Mouse (Mus musculus): Measurements from ENCODE around the gene Mccc1.

Mccc1 gene

DNA sequence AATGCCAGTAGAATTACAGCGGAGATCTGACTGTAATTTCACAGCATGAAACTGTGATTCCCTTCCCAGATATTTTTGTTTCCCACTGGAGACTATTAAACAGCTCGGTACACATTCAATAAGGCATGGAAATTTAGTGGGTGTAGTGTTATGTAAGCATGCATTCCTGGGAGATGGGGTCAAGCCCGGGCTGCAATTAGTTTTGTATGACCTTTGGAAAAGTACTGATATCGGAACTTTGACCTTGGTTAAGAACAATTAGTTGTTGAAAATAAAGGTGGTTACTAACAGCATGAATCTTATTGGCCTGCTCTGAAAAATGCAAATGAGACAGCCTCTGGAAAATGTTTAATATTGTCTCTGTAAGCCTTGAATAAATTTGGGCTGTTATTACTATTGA is 30.0 kb downstream of the Mccc1 start:
- in situ Hi-C loops (cut with MboI; ENCODE audit: low pct_unique_long_range_greater_than_20kb in 1 of 2, low sequenced_read_pairs in 2 of 2, unreplicated experiment in 1 of 2) = loop anchor here (10.0 to 25.0 kb wide), 3 partner anchors 164 to 283 kb away; no protein-coding TSS in a partner anchor

DNA sequence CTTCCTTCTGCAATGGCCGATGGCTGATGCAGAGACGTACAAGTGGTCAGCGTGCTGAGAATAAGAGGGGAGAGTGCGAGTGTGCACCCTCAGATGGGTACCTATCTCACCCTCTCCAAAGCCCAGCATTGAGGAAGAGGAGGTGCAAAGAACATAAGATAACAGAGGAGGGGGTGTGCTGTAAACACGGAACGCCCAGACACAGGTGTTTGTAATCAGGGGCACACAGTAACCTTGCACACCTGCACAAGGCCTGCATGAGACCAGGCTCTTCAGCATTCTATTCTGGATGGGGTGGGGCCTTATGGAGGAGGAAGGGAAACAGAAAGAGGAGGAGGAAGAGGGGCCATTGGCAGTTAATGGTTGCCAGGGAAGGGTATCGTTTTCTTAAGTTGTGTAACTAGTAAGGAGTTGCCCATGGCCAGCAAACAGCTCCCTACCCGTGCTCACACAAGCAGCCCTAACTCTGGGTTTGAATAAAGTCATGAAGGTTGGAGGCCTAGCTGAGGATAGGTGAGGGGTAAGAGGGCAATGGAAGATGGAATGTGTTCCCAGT is 33.0 kb downstream of the Mccc1 start:
- in situ Hi-C loops (cut with MboI; ENCODE audit: low pct_unique_long_range_greater_than_20kb in 1 of 2, low sequenced_read_pairs in 2 of 2, unreplicated experiment in 1 of 2) = loop anchor here (10.0 to 25.0 kb wide), 2 partner anchors 273 to 280 kb away; no protein-coding TSS in a partner anchor

DNA sequence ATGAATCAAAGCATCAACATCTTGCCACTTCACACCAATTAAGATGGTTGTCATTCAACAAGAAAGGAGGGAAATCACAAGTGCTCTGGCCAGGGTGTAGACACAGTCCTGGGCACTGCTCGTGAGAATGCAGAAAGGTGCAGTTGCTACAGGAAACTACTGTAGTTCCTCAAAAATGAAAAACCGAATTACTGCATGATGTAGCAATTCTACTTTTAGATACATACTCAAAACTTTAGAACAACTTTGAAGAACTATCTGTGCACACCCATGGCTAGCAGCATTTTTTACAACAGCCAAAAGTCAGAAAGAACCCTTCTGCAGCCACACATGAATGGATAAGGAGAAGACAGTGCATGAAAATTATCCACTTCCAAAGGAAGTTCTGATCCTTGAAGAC is 34.0 kb downstream of the Mccc1 start:
- in situ Hi-C loops (cut with MboI; ENCODE audit: low pct_unique_long_range_greater_than_20kb in 1 of 2, low sequenced_read_pairs in 2 of 2, unreplicated experiment in 1 of 2) = loop anchor here (10.0 to 25.0 kb wide), 2 partner anchors 272 to 279 kb away; no protein-coding TSS in a partner anchor

DNA sequence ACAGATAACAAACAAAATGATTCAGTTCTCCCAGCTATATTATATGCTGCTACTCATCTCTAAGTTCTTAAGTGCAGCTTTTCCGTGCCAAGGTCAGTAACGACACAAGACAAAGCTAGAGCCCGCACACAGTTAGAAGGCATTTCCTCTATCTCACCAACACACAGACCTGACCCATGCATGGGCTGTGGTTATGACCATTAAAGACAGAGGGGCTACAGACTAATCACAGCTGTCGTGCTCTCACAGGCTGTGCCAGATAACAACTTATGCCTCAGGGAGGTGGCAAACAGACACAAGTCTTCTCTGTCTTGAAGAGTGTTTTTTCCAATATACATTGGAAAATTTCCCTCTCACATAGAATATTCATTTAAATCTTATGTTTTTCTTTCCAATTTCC is 35.5 kb downstream of the Mccc1 start:
- in situ Hi-C loops (cut with MboI; ENCODE audit: low pct_unique_long_range_greater_than_20kb in 1 of 2, low sequenced_read_pairs in 2 of 2, unreplicated experiment in 1 of 2) = loop anchor here (10.0 to 25.0 kb wide), 2 partner anchors 270 to 278 kb away; no protein-coding TSS in a partner anchor

DNA sequence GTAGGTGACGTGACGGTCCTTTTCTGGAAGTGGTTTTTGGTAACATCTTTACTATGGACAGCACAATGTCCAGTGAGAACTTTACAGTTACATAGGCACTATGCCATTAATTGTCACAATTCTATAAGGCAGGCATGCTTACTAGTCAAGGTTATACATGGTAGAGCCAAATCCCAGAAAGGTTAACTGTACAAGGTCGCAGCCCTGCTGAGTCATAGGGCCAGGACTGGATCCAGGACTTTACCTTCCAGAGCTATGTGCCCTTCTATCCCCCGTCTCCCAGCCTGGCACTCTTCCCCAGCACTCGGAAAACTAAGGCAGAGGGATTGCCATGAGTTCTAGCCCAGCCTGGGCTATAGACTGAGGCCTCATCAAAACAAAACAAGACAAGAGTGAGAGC is 36.6 kb downstream of the Mccc1 start:
- in situ Hi-C loops (cut with MboI; ENCODE audit: low pct_unique_long_range_greater_than_20kb in 1 of 2, low sequenced_read_pairs in 2 of 2, unreplicated experiment in 1 of 2) = loop anchor here (10.0 to 25.0 kb wide), 2 partner anchors 269 to 277 kb away; no protein-coding TSS in a partner anchor

DNA sequence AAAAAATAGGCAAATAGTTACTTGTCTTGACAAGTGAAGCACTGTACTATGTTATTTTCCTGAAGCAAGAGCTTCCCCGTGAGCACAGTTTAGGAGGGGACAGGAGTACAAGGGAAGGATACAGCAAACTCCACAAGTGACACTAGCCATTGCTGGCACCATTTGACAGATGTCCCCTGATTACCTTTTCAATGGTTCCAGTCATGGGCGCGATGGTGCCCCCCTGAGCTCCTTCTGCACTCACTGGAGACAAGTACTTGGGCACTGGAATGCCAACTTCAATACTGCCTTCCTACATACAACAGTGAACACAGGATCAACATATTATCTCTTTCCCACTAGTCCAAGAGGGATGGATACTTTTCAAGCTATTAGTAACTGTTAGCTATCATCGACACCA is 37.1 kb downstream of the Mccc1 start:
- in situ Hi-C loops (cut with MboI; ENCODE audit: low pct_unique_long_range_greater_than_20kb in 1 of 2, low sequenced_read_pairs in 2 of 2, unreplicated experiment in 1 of 2) = loop anchor here (10.0 to 25.0 kb wide), 2 partner anchors 269 to 276 kb away; no protein-coding TSS in a partner anchor

DNA sequence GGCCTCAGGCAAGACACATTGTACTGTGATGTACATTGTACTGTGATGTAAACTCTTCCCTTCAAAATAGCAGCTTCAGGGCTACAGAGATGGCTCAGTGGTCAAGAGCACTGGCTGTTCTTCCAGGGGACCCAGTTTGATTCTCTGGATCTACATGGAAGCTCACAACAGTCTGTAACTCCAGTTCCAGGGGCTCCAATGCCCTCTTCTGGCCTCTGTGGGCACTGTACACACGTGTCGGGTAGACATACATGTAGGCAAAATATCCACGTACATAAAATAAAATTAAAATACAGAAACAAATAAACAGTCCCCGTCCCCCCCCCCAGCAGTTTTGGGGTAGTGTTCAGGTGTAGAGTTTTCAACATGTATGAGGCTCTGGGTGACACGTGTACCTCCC is 37.5 kb downstream of the Mccc1 start:
- in situ Hi-C loops (cut with MboI; ENCODE audit: low pct_unique_long_range_greater_than_20kb in 1 of 2, low sequenced_read_pairs in 2 of 2, unreplicated experiment in 1 of 2) = loop anchor here (10.0 to 25.0 kb wide), 2 partner anchors 268 to 276 kb away; no protein-coding TSS in a partner anchor

DNA sequence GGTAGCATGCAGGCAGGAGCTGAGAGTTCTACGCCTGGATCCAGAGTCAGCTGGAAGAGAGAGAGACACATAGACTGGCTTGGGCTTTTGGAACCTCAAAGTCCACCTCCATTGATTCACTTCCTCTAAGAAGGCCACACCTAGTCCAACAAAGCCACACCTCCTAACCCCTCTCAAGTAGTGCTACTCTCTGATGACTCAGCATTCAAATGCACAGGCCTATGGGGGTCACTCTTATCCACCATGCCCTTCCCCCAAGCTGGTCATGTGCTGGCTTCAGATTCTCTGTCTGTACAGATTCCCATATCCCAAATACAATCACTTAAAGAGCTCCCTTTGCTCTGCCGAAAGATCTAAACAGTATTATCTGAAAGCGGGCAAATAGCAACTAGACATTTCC is 43.2 kb downstream of the Mccc1 start:
- in situ Hi-C loops (cut with MboI; ENCODE audit: low pct_unique_long_range_greater_than_20kb in 1 of 2, low sequenced_read_pairs in 2 of 2, unreplicated experiment in 1 of 2) = loop anchor here in 1 of 2 experiments (25.0 kb wide), 1 partner anchor 270 kb away; no protein-coding TSS in a partner anchor

DNA sequence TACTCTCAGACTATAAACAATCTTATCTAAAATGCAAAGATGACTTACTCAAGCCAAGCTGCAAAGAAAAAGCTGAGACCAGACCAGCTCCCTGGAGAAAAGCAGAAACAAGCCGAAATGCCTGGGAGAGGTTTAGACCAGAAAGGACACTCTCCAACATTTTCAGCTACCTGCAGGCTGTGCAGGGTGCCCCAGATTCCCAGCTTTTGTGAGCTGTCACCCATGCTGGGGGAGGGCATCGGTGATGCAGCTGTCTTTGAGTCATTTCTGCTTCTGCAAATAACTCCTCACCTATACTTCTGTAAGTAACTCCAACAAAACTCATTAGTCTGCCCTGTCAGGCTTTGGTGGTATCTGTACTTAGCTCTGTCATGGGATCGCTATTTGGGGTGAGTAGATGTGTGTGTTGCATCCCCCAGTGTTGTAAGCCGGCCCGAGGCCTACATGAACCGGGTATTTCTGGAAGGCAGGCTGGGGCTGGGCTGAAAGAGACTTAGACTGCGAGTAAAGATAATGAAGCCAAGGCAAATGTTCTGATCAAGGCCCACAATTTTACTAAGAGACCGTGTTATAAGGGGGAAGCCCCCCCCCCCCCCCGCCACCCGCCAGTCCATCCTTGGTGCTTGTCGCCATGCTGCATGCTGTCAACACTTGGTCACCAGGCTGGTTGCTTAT is 45.4 kb downstream of the Mccc1 start:
- in situ Hi-C loops (cut with MboI; ENCODE audit: low pct_unique_long_range_greater_than_20kb in 1 of 2, low sequenced_read_pairs in 2 of 2, unreplicated experiment in 1 of 2) = loop anchor here in 1 of 2 experiments (25.0 kb wide), 1 partner anchor 268 kb away; no protein-coding TSS in a partner anchor

DNA sequence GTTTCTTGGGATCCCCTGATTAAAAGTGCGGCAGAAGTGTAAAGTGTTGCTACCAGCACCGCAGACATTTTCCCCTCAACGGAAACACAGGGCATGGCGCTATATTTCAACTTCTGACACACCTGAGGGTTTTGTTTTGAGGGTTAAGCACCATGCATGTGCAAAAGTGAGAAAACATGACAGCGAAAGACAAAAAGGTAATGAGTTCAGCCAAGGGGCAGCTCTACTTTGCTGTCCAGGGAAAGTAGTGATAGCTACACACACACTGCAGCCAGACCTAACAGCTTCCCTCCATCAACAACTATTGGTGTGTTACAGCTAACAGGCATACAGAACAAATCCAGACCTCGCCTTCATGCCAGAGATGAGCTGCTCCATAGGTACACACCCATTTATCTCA is 46.7 kb downstream of the Mccc1 start:
- in situ Hi-C loops (cut with MboI; ENCODE audit: low pct_unique_long_range_greater_than_20kb in 1 of 2, low sequenced_read_pairs in 2 of 2, unreplicated experiment in 1 of 2) = loop anchor here in 1 of 2 experiments (25.0 kb wide), 1 partner anchor 267 kb away; no protein-coding TSS in a partner anchor

DNA sequence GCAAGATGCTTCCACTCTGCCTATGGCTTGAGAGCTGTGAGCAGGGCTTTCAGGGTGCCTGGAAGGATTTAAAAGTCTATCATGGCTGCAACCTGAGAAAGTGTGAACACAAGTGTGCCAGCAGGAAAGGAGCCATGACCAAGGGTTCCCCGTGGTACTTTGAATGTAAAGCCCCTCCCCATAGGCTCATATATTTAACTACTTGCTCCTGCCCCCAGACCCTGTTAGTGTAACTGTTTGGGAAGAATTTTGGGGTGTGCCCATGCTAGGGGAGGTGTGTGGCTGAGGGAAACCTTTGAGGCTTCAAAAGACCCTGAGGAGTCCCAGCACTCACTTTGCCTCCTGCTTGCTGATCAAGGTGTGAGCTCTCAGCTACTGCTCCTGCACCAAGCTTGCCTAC is 47.3 kb downstream of the Mccc1 start:
- in situ Hi-C loops (cut with MboI; ENCODE audit: low pct_unique_long_range_greater_than_20kb in 1 of 2, low sequenced_read_pairs in 2 of 2, unreplicated experiment in 1 of 2) = loop anchor here in 1 of 2 experiments (25.0 kb wide), 1 partner anchor 266 kb away; no protein-coding TSS in a partner anchor

DNA sequence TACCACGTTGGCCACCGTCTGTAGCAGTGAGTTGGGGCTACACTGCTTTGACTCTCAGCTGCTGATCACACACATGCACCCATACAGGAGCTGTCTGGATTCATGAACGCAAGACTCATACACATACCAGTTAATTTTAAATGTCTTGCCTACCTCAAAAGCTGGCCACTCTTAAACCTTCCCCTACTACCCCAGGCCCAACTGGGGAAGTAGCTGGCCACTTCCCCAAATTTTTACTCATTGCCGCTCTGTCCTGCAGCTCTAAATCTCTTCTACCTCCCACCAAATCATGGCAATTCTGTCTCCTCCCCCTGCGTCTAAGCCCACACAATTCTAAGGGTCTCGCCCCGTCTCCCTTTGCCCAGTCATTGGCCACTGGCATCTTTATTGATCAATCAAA is 52.3 kb downstream of the Mccc1 start:
- in situ Hi-C loops (cut with MboI; ENCODE audit: low pct_unique_long_range_greater_than_20kb in 1 of 2, low sequenced_read_pairs in 2 of 2, unreplicated experiment in 1 of 2) = no loop called here

DNA sequence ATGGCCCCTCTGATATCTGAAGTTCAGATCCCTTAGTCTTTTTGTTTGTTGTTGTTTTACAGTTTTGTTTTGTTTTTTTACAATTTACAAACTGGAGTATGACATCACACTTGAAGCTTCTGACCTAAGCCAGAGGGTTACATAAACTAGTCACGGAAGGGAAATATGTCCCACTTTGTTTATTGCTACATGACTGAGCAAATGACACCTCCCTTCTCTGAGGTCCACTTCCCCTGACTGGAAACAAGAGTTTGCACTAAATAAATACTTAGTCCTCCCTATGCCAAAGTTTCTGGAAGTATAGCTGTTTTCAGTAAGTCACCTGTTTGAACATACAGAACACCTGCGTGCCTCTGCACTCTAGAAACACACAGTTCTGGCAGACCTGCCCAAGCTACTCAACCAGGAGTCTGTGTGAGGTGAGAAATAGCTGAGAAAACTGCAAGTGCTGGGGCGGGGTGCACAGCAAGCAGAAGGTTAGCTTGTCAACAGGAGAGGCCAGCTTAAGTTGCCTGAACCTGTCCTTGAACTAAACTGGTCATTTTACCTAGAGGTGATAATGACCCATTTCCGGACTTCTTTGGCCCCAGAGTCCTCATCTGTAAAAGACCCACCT is 59.9 kb downstream of the Mccc1 start:
- in situ Hi-C loops (cut with MboI; ENCODE audit: low pct_unique_long_range_greater_than_20kb in 1 of 2, low sequenced_read_pairs in 2 of 2, unreplicated experiment in 1 of 2) = no loop called here

DNA sequence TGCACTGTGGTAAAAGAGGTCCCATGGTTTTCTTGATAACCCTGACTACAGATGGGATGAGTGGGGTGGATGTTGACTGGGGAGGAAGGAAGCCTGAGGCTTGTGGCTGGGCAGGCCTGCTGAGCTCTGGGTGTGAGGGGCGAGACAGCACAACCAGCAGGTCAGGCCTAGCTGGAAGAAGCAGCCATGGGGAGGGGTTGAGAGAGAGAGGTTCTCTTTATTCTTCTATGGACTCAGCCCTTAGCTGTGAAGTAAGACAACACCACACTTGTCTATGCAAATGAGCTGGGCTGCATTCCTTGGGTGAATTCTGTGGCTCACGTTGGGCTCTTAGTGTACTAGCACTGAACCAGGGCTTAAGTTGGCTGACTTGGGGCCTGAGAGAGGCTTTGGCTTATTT is 60.4 kb downstream of the Mccc1 start:
- in situ Hi-C loops (cut with MboI; ENCODE audit: low pct_unique_long_range_greater_than_20kb in 1 of 2, low sequenced_read_pairs in 2 of 2, unreplicated experiment in 1 of 2) = no loop called here

DNA sequence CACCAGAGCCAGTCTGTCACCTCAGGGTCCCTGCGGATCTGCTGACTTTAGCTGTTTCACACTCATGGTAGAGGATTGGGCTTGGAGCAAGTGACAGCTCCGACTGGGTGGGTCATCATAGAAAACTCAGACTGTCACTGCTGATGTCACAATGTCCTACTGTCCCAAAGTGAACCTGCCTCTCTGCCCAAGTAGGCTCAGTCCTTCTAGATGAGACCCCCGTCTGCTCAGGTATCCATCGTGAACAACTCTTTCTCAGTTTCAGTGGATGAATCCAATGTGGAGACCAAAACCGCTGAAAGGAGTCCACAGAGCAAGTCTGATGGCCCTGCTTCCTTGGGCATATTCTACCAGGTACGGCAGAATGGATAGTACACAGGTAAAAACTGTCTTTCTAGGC is 63.1 kb downstream of the Mccc1 start, which contains the start of gene Dcun1d1:
Gene Dcun1d1, minus strand, starts transcription at position 101 of the 400 bp plus-strand sequence.
- in situ Hi-C loops (cut with MboI; ENCODE audit: low pct_unique_long_range_greater_than_20kb in 1 of 2, low sequenced_read_pairs in 2 of 2, unreplicated experiment in 1 of 2) = no loop called here

DNA sequence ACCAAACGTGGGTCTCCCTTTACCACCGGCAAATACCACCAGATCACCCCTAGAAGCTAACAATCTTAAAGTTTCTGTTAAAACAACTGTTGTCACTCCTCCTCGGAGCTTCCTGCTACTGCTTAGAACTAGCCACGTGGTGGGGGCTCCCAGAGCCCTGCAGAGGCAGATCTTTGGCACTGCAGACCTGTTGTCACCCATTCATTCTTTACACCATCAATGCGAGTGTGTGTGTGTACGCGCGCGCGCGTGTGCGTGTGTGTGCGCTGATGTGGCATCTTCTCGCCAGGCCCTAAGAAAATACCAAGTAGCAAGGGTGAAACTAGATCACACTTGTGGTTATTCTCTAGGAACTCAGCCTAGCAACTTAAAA is 67.1 kb downstream of the Mccc1 start:
- in situ Hi-C loops (cut with MboI; ENCODE audit: low pct_unique_long_range_greater_than_20kb in 1 of 2, low sequenced_read_pairs in 2 of 2, unreplicated experiment in 1 of 2) = no loop called here

DNA sequence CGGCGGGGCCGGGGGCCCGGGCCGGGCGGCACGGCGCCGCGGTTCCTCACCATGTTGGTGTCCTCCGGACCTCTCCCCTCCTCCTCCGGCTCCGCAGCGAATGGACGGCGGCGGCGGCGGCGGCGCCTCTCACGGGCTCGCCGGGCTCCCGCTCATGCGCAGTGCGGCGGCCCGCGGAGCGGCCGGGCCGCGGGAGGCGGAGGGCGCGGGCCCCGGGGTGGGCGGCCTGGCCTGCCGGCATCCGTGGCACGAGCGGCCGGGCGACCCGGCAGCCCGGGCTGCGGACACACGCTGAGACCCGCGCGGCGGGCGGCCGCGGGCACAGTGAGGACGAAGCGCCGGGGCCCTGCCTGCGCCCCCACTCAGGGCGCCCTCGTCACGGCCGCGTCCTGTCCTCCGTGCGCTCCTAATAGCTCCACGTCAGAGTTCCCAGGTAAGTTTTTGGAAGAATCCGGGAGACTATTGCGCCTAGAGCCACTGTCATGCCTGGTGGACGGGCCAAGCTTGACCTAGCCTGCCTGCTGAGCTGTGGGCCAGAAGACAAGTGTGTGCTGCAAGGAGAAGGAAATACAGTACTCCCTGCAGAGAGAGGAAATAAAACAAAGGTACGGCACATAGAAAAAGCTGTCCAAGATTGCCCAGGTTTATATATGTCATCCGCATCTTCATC is 67.6 kb downstream of the Mccc1 start:
- in situ Hi-C loops (cut with MboI; ENCODE audit: low pct_unique_long_range_greater_than_20kb in 1 of 2, low sequenced_read_pairs in 2 of 2, unreplicated experiment in 1 of 2) = no loop called here

DNA sequence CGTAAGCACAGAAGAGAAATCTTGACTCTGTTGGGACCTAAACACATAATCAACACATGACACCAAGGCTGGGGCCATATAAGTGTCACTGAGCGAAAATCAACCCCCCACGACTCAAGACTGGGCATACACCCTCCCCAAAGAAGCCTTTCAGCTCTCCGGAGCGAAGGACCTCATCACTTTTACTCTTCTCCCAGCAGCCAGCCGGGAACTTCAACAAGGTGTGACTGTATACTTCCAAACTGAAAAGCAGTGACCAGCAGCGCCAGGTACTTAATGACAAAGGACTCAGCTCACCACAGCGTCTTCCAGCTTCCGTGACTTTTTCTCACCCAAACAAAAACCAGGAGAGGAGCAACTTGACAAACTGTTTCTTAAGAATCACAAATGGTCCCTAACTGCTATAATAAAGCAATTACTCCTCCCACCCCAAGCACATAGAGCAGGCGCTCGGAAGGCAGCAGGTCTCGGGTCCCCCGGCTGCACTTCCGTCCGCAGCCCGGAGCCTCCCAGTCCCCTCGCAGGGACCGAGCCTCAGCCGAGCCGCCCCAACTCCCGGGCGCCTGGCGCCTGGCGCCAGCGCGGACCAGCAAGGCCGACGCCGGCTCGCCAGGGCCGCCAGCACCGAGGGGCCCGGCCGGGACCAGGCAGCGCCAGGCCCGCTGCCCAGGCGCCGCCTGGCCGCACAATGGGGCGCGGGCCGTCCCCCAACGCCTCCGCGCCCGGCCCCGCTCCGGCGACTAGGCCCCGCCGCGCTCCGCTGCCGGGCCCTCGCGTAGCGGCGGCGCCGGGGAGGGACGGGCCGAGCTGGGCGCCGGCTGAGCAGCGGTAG is 68.4 kb downstream of the Mccc1 start:
- in situ Hi-C loops (cut with MboI; ENCODE audit: low pct_unique_long_range_greater_than_20kb in 1 of 2, low sequenced_read_pairs in 2 of 2, unreplicated experiment in 1 of 2) = no loop called here
